Mouse (Mus musculus): ENCODE data around the gene Mrtfa.

Gene Mrtfa

DNA sequence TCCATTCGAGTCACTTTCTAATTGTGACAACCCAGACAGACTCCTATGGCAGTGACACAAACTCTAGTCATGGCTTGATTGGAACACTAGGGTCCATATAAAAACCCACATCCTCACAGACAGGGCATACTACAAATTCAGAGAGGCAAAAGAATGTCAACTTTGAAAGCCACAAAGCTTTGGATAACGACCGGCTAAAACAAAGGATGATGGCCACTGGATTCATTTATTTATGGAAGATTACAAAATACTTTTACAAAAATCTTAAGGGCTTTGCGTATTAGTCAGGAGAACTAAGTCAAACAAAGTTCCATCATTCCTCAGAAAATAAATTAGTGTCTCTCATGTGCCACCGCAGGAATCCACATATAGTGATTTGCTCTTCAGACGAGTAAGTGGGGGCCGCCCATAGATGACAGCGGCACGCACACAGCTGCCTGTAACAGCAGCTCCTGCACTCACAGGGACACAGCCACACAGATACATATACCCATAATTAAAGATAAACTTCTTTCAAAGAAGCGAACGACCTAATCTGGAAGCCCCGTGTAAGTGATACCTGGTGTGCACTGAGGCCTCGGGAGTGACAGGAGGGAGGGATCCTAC, 88.2 kb downstream of the Mrtfa start:
- no peak for DNase-seq (ENCODE audit: low spot score in 2 of 2)

- no peak for DNase-seq (ENCODE audit: low spot score in 2 of 2)
Measured at GRCm38 (mm10) chr15:81101316-81101715, 89.2 kb downstream of the Mrtfa start.

GRCm38 (mm10) chr15:81099269-81099668, 91.3 kb downstream of the Mrtfa start:
- DNase-seq (ENCODE audit: low spot score in 2 of 2), result no peak

DNA sequence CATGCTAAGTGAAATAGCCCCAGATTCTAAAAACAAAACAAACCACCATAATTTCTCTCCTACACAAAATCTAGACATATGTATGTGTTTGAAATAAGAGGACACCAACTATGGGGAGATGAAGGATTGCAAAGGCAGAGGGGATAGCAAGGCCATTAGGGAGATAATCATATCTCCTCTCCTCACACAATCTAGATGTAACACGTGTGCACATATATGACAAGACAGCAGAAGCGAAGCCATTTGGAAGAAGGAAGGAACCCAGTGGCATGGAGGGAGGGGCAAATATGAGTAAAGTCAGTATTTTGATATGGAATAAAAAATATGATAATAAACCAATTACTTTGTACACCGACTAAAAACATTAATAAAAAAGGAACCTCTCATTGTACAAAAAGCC, 91.9 kb downstream of the Mrtfa start:
- no peak for DNase-seq (ENCODE audit: low spot score in 2 of 2)

- no peak for DNase-seq (ENCODE audit: low spot score in 2 of 2)
Measured at GRCm38 (mm10) chr15:81097896-81098295, 92.7 kb downstream of the Mrtfa start.

DNA sequence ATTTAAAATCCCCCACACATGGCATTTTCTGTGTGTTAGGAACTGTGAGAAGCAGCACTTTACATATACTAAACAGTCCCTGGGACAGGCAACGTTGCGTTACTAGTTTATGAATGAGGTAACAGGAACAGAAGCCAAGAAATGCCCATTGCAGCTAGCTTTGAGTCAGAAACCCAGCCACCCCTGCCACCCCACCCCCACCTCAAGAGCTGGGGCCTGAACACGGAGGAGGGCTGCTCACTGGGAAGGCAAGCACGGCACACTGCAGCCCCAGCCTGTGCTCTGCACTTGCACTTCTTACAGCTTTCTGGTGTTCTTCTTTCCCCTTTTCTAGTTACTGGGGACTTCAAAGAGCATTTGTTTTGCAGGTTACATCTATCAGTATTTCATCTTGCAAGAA, 93.1 kb downstream of the Mrtfa start:
- DNase-seq (ENCODE audit: low spot score in 2 of 2), result peak; percentile 22 to 25

- DNase-seq (ENCODE audit: low spot score in 2 of 2), result no peak
Measured at GRCm38 (mm10) chr15:81096329-81097055, 94.1 kb downstream of the Mrtfa start.

- DNase-seq (ENCODE audit: low spot score in 2 of 2), result no peak
Measured at GRCm38 (mm10) chr15:81093032-81093431, 97.5 kb downstream of the Mrtfa start.

DNA sequence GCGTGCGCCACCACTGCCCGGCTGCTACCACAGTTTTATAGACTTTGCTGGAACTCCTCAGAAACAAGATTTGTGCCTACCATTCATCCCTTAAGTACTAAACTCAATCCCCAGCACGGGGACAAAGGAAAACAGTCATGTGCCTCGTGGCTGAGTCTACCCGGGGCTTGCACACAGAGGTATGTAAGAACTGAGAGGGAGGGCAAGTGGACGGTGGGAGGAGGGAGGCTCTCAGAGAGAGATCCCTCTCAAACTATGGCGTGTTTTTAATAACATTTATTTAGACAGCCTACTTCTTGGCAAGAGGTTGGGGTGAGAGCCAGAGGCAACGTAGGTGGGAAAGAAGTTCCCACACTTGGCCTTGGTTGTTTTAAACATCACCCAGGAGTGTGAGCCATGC, 98.8 kb downstream of the Mrtfa start:
- DNase-seq (ENCODE audit: low spot score in 2 of 2), result no peak

DNA sequence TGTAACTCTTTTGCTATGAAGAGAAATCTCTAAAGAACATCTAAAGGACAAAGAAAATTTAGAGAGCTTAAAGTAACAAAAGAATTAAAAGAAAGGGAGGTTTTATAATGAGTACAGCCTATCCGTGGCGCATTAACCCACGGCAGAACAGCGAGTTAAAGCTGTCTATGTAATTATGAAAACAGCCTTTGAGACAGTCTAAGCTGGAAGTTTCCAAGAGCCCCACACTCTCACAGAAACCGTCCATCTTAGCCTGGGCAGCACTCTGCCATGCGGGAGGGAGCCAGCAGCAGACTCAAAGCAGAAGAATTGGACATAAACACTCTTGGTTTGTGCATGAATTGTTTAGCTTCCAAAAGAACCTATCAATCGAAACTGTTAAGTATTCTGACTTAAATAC, 103.0 kb downstream of the Mrtfa start:
- DNase-seq (ENCODE audit: low spot score in 2 of 2), result no peak

- DNase-seq (ENCODE audit: low spot score in 2 of 2), result no peak
Measured at GRCm38 (mm10) chr15:81086644-81087480, 103.7 kb downstream of the Mrtfa start.

DNA sequence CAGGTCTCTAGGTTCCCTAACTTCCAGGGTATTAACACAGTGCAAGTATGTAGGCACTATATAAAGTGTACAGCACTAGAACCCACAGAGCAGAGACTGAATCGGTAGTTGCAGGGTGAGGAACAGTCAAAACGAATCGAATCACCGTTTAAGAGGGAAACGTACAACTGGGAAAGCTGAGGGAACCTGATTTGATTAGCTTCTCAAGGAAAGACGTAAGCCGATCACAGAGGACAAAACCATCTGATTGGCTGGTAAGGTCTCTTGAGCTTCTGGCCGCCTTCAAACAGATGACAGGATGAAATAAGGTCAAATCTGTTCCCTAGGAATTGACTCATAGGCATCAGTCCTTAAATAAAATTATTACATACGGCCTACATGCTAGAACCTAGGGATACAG, 106.7 kb downstream of the Mrtfa start:
- DNase-seq (ENCODE audit: low spot score in 2 of 2), result no peak

- DNase-seq (ENCODE audit: low spot score in 2 of 2), result peak in 1 of 2 experiments; percentile 32
Measured at GRCm38 (mm10) chr15:81083281-81083680, 107.3 kb downstream of the Mrtfa start.

GRCm38 (mm10) chr15:81081216-81081615, 109.3 kb downstream of the Mrtfa start:
- DNase-seq (ENCODE audit: low spot score in 2 of 2), result no peak

DNA sequence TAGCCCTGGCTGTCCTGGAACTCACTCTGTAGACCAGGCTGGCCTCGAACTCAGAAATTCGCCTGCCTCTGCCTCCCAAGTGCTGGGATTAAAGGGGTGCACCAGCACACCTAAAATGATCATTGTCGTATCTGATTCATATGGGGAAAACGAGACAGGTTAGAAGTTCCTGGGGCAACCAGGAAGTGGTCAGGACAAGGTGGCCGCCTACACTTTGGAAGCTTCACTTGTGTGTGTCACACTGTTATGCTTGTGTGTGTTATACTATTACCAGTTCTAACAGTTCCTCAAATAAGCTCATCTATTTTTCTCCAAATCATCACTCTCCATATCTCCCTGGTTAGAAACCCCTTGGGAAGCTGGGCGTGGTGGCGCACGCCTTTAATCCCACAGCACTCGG, 110.2 kb downstream of the Mrtfa start:
- no peak for DNase-seq (ENCODE audit: low spot score in 2 of 2)

DNA sequence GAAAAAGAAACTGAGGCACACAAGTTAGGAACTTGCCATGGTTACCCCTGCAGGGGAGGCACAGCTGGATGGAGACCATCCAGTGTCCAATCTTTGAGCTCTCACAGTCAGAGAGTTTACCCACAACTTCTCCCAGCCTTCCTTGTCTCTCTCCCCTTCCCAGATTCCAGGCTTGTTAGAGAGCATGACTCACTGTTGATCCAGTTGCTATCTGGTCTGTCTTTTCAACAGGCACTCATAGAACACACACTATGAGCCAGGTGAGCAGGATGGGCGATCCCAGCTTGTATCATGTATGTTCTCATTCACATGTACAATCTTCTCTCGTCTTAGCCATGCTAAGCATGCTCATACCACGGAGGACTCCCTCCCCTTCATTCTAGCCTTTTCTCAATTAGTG, 111.3 kb downstream of the Mrtfa start:
- no peak for DNase-seq (ENCODE audit: low spot score in 2 of 2)

- DNase-seq (ENCODE audit: low spot score in 2 of 2), result peak in 1 of 2 experiments; percentile 39
Measured at GRCm38 (mm10) chr15:81077551-81077950, 113.0 kb downstream of the Mrtfa start.

- peak in 1 of 2 experiments; percentile 18 for DNase-seq (ENCODE audit: low spot score in 2 of 2)
Measured at GRCm38 (mm10) chr15:81074543-81074942, 116.0 kb downstream of the Mrtfa start.

- DNase-seq (ENCODE audit: low spot score in 2 of 2), result no peak
Measured at GRCm38 (mm10) chr15:81073751-81074150, 116.8 kb downstream of the Mrtfa start.

DNA sequence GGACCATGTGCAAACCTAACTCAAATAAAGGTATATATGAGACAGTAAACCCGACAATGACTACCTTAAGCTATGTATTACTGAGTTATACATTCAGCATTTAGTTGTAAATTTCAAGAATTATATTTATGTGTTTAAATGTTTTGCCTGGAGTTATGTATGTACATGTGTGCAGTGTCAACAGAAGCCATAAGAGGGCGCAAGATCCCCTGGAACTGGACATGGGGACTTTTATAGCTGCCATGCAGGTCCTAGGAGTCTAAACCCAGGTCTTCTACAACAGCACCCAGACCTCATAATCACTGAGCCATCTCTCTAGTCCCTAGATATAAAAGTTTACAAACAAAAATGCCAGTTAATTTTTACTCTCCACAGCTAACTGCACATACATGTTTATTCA, 117.8 kb downstream of the Mrtfa start:
- DNase-seq (ENCODE audit: low spot score in 2 of 2), result no peak

GRCm38 (mm10) chr15:81070470-81070869, 120.1 kb downstream of the Mrtfa start:
- no peak for DNase-seq (ENCODE audit: low spot score in 2 of 2)

GRCm38 (mm10) chr15:81068641-81069381, 121.7 kb downstream of the Mrtfa start:
- no peak for DNase-seq (ENCODE audit: low spot score in 2 of 2)
